ENCODE assay signal across 8 mouse cellular contexts in genomic region chr6:29198309-29199222, GRCm38 (mm10). TPM values are rescaled to one million over a fixed set of nuclear protein-coding genes. Genes with fewer than 3 reads are reported as not detected.
DNase-seq lines count a peak whose midpoint lies in the region; ATAC-seq and TF ChIP-seq lines count a peak whose summit lies in the region.

No protein-coding gene starts in this region.

- H3K27ac ChIP-seq in forebrain, embryonic 12.5 days = no peak overlapping the region
- H3K27ac ChIP-seq in heart, postnatal 0 days (ENCODE audit: low read depth) = no peak overlapping the region
- no peak overlapping the region for H3K27ac ChIP-seq in liver, embryonic 14.5 days
- no peak overlapping the region for H3K27ac ChIP-seq in neural tube, embryonic 11.5 days (ENCODE audit: low read depth, low read length)
- no peak overlapping the region for H3K27ac ChIP-seq in stomach, embryonic 16.5 days (ENCODE audit: low read length)

- no peaks in the 10 kb centered on the region for H3K9me3 ChIP-seq in forebrain, embryonic 12.5 days
- no peaks in the 10 kb centered on the region for H3K9me3 ChIP-seq in heart, postnatal 0 days (replicated peaks; ENCODE audit: control insufficient read depth, low read length)
- H3K9me3 ChIP-seq in liver, embryonic 14.5 days (ENCODE audit: control insufficient read depth, low read length) = no peaks in the 10 kb centered on the region
- H3K9me3 ChIP-seq in neural tube, embryonic 11.5 days (ENCODE audit: control insufficient read depth, low read length) = no peaks in the 10 kb centered on the region
- H3K9me3 ChIP-seq in stomach, embryonic 16.5 days (replicated peaks; ENCODE audit: control insufficient read depth, low read length) = no peaks in the 10 kb centered on the region

- 12% methylated on average over 25 of the region's 25 CpGs for WGBS in forebrain, embryonic 12.5 days
- 13% methylated on average over 25 of the region's 25 CpGs for WGBS in heart, postnatal 0 days
- WGBS in liver, embryonic 14.5 days (ENCODE audit: insufficient replicate concordance) = 14% methylated on average over 25 of the region's 25 CpGs
- WGBS in neural tube, embryonic 11.5 days = 11% methylated on average over 25 of the region's 25 CpGs
- 13% methylated on average over 25 of the region's 25 CpGs for WGBS in stomach, embryonic 16.5 days

- peak; percentile 92 for TF ChIP-seq CTCF in heart, postnatal 0 days (IDR thresholded peaks at IDR 0.05; ENCODE audit: low read depth)
- TF ChIP-seq CTCF in liver, embryonic 14.5 days (IDR thresholded peaks at IDR 0.05; ENCODE audit: low read depth) = peak; percentile 84

- TF ChIP-seq EP300 in heart, postnatal 0 days (IDR thresholded peaks at IDR 0.05; ENCODE audit: low read depth) = no peak
- TF ChIP-seq EP300 in liver, embryonic 14.5 days (IDR thresholded peaks at IDR 0.05; ENCODE audit: low read depth) = no peak

- H3K27me3 ChIP-seq in forebrain, embryonic 12.5 days = peaks cover 36% of the 10 kb centered on the region
- H3K27me3 ChIP-seq in heart, postnatal 0 days (ENCODE audit: control insufficient read depth, insufficient read depth, low read length) = no peaks in the 10 kb centered on the region
- H3K27me3 ChIP-seq in liver, embryonic 14.5 days (ENCODE audit: control insufficient read depth, insufficient read depth, low read length) = no peaks in the 10 kb centered on the region; the same call in none of the 2 replicates
- no peaks in the 10 kb centered on the region for H3K27me3 ChIP-seq in neural tube, embryonic 11.5 days (ENCODE audit: control insufficient read depth, insufficient read depth, low read length)
- H3K27me3 ChIP-seq in stomach, embryonic 16.5 days (ENCODE audit: control insufficient read depth, insufficient read depth, low read length) = 0 out of 2 replicates have a peak, but pooled peaks cover 3% of the 10 kb centered on the region

- peak overlapping the region; percentile 33; the same call in 1 of the 2 replicates for H3K9ac ChIP-seq in forebrain, embryonic 12.5 days
- H3K9ac ChIP-seq in heart, postnatal 0 days (replicated peaks; ENCODE audit: low read depth, low read length) = no peak overlapping the region
- no peak overlapping the region for H3K9ac ChIP-seq in liver, embryonic 14.5 days (replicated peaks)
- no peak overlapping the region; the same call in 1 of the 2 replicates for H3K9ac ChIP-seq in neural tube, embryonic 11.5 days (ENCODE audit: low read length)
- H3K9ac ChIP-seq in stomach, embryonic 16.5 days (ENCODE audit: low read length) = peak overlapping the region; percentile 24; the same call in 1 of the 2 replicates

- peak overlapping the region; percentile 36 for H3K4me3 ChIP-seq in forebrain, embryonic 12.5 days (replicated peaks)
- peak overlapping the region; percentile 32 for H3K4me3 ChIP-seq in heart, postnatal 0 days (ENCODE audit: low read depth, low read length)
- H3K4me3 ChIP-seq in liver, embryonic 14.5 days (ENCODE audit: insufficient read depth in 1 of 2, low read depth in 2 of 2, low read length in 2 of 2) = peak overlapping the region; percentile 13 to 45; a peak in 3 of 4 replicates
- peak overlapping the region; percentile 19 for H3K4me3 ChIP-seq in neural tube, embryonic 11.5 days (ENCODE audit: low read depth, low read length)
- peak overlapping the region; percentile 38 for H3K4me3 ChIP-seq in stomach, embryonic 16.5 days (replicated peaks; ENCODE audit: low read length)

- DNase-seq in CD4-positive, CD25-positive, alpha-beta regulatory T cell, adult 2 months (ENCODE audit: low read depth, low spot score) = peak; percentile 92
- DNase-seq in brain, embryonic 18.5 days (ENCODE audit: low read depth, low spot score) = peak; percentile 86
- DNase-seq in heart, postnatal 0 days (ENCODE audit: low spot score) = peak; percentile 94
- peak; percentile 94 to 96 for DNase-seq in kidney, postnatal 36 days
- peak; percentile 55 to 66 (median 56) for DNase-seq in liver, embryonic 14.5 days (ENCODE audit: low read depth in 3 of 3, low spot score in 3 of 3)
- DNase-seq in neural tube, embryonic 11.5 days (ENCODE audit: low spot score) = peak; percentile 94

- H3K4me1 ChIP-seq in forebrain, embryonic 12.5 days = peaks cover 12% of the 10 kb centered on the region
- peaks cover 9% of the 10 kb centered on the region; the same call in 1 of the 2 replicates for H3K4me1 ChIP-seq in heart, postnatal 0 days (ENCODE audit: control insufficient read depth, insufficient read depth)
- peaks cover 0 to 2% of the 10 kb centered on the region in 2 experiments; a peak in 1 of 4 replicates for H3K4me1 ChIP-seq in liver, embryonic 14.5 days (replicated peaks; ENCODE audit: control insufficient read depth in 2 of 2, insufficient read depth in 2 of 2, low read length in 1 of 2)
- H3K4me1 ChIP-seq in neural tube, embryonic 11.5 days (ENCODE audit: control insufficient read depth, insufficient read depth, low read length) = 0 out of 2 replicates have a peak, but pooled peaks cover 4% of the 10 kb centered on the region
- H3K4me1 ChIP-seq in stomach, embryonic 16.5 days (ENCODE audit: control insufficient read depth, insufficient read depth, low read length) = no peaks in the 10 kb centered on the region

- H3K36me3 ChIP-seq in forebrain, embryonic 12.5 days (replicated peaks) = peaks cover 18% of the 10 kb centered on the region
- H3K36me3 ChIP-seq in heart, postnatal 0 days (replicated peaks; ENCODE audit: control insufficient read depth, insufficient read depth, low read length) = peaks cover 17% of the 10 kb centered on the region; the same call in 1 of the 2 replicates
- H3K36me3 ChIP-seq in liver, embryonic 14.5 days (replicated peaks; ENCODE audit: control insufficient read depth, insufficient read depth, low read depth) = no peaks in the 10 kb centered on the region
- no peaks in the 10 kb centered on the region; the same call in 1 of the 2 replicates for H3K36me3 ChIP-seq in neural tube, embryonic 11.5 days (ENCODE audit: control insufficient read depth, insufficient read depth, low read length)
- no peaks in the 10 kb centered on the region for H3K36me3 ChIP-seq in stomach, embryonic 16.5 days (ENCODE audit: control insufficient read depth, insufficient read depth, low read length)

- peak; percentile 89 for ATAC-seq in forebrain, embryonic 12.5 days (ENCODE audit: low FRiP score)
- ATAC-seq in heart, postnatal 0 days (ENCODE audit: insufficient read depth, low read depth) = peak; percentile 82
- no peak for ATAC-seq in liver, embryonic 14.5 days (ENCODE audit: insufficient read depth)
- ATAC-seq in neural tube, embryonic 11.5 days (ENCODE audit: insufficient read depth, low FRiP score, low TSS enrichment) = peak; percentile 81
- peak; percentile 76; the same call in 1 of the 2 replicates for ATAC-seq in stomach, embryonic 16.5 days (ENCODE audit: insufficient read depth, low FRiP score)

- H3K4me2 ChIP-seq in forebrain, embryonic 12.5 days = peak overlapping the region; percentile 59
- peak overlapping the region; percentile 59 for H3K4me2 ChIP-seq in heart, postnatal 0 days (ENCODE audit: low read depth, low read length)
- H3K4me2 ChIP-seq in liver, embryonic 14.5 days (ENCODE audit: low read depth) = peak overlapping the region; percentile 42
- H3K4me2 ChIP-seq in neural tube, embryonic 11.5 days (ENCODE audit: low read depth) = peak overlapping the region; percentile 37
- peak overlapping the region; percentile 53 for H3K4me2 ChIP-seq in stomach, embryonic 16.5 days (ENCODE audit: low read depth, low read length)

RNA-seq across cellular contexts. Expression of gene Impdh1, which starts 17.6 kb away (rescaled TPM):
- polyA plus RNA-seq in forebrain, embryonic 12.5 days (2016; fragmentation: Nextera tagmentation; extraction: Ambion mirVana) = 36.3 and 39.8 TPM in 2 replicates
- total RNA-seq in heart, postnatal 0 days (2014; rRNA removed; ENCODE audit: low replicate concordance) = 13.5 and 18.9 TPM in 2 replicates
- 23.7 and 25.7 TPM in 2 replicates for polyA plus RNA-seq in heart, postnatal 0 days (2015; fragmentation: Nextera tagmentation; extraction: Ambion mirVana)
- 5.2 and 5.3 TPM in 2 replicates for polyA plus RNA-seq in liver, embryonic 14.5 days (2012; rRNA removed)
- polyA plus RNA-seq in liver, embryonic 14.5 days (2014; fragmentation: Nextera tagmentation; extraction: Ambion mirVana) = 5.5 and 5.8 TPM in 2 replicates
- 50.7 and 56.5 TPM in 2 replicates for polyA plus RNA-seq in neural tube, embryonic 11.5 days (2014; fragmentation: Nextera tagmentation; extraction: Ambion mirVana)
- polyA plus RNA-seq in stomach, embryonic 16.5 days (2015; fragmentation: Nextera tagmentation; extraction: Ambion mirVana) = 43.4 and 43.7 TPM in 2 replicates

RNA-seq across cellular contexts. Expression of gene Prrt4, which starts 19.2 kb away (rescaled TPM):
- 1.1 and 1.2 TPM in 2 replicates for polyA plus RNA-seq in forebrain, embryonic 12.5 days (2016; fragmentation: Nextera tagmentation; extraction: Ambion mirVana)
- total RNA-seq in heart, postnatal 0 days (2014; rRNA removed; ENCODE audit: low replicate concordance) = 0.65 and 4.9 TPM in 2 replicates
- 1.3 and 1.6 TPM in 2 replicates for polyA plus RNA-seq in heart, postnatal 0 days (2015; fragmentation: Nextera tagmentation; extraction: Ambion mirVana)
- 0.01 and 0.02 TPM in 2 replicates for polyA plus RNA-seq in liver, embryonic 14.5 days (2012; rRNA removed)
- polyA plus RNA-seq in liver, embryonic 14.5 days (2014; fragmentation: Nextera tagmentation; extraction: Ambion mirVana) = not detected in 2 replicates
- 1.2 and 1.4 TPM in 2 replicates for polyA plus RNA-seq in neural tube, embryonic 11.5 days (2014; fragmentation: Nextera tagmentation; extraction: Ambion mirVana)
- 0.30 and 0.31 TPM in 2 replicates for polyA plus RNA-seq in stomach, embryonic 16.5 days (2015; fragmentation: Nextera tagmentation; extraction: Ambion mirVana)

RNA-seq across cellular contexts. Expression of gene Rbm28, which starts 33.8 kb away (rescaled TPM):
- polyA plus RNA-seq in forebrain, embryonic 12.5 days (2016; fragmentation: Nextera tagmentation; extraction: Ambion mirVana) = 62.9 and 67.6 TPM in 2 replicates
- 6.8 and 15.3 TPM in 2 replicates for total RNA-seq in heart, postnatal 0 days (2014; rRNA removed; ENCODE audit: low replicate concordance)
- 13.3 and 15.1 TPM in 2 replicates for polyA plus RNA-seq in heart, postnatal 0 days (2015; fragmentation: Nextera tagmentation; extraction: Ambion mirVana)
- polyA plus RNA-seq in liver, embryonic 14.5 days (2012; rRNA removed) = 6.8 and 11.6 TPM in 2 replicates
- polyA plus RNA-seq in liver, embryonic 14.5 days (2014; fragmentation: Nextera tagmentation; extraction: Ambion mirVana) = 9.9 and 13.8 TPM in 2 replicates
- polyA plus RNA-seq in neural tube, embryonic 11.5 days (2014; fragmentation: Nextera tagmentation; extraction: Ambion mirVana) = 70.7 and 71.3 TPM in 2 replicates
- polyA plus RNA-seq in stomach, embryonic 16.5 days (2015; fragmentation: Nextera tagmentation; extraction: Ambion mirVana) = 28.3 and 29.4 TPM in 2 replicates

Comparison
In these comparisons a context has a peak if more than half of its experiments do, and no peak if none do; other contexts are left out.
1. H3K9ac ChIP-seq: peak in forebrain, embryonic 12.5 days (single experiment) and stomach, embryonic 16.5 days (single experiment); none in heart, postnatal 0 days (single experiment), liver, embryonic 14.5 days (single experiment) and neural tube, embryonic 11.5 days (single experiment).
2. Peak in every context shown above with its lines, with median percentiles within 50 percentile points of each other: DNase-seq, H3K4me2 ChIP-seq and H3K4me3 ChIP-seq.